Mouse (Mus musculus): ENCODE data around the gene Ebf4. TPM values are rescaled to one million over a fixed set of nuclear protein-coding genes. Genes with fewer than 3 reads are reported as not detected.
"Not testable (repeated sequence)": the region's sequence is repeated elsewhere in the genome, so short reads cannot be mapped to it uniquely, and the experiment has no call there.

Ebf4 gene
- polyA plus RNA-seq, 1 experiment from 2014 or later, result 1.4 TPM

GRCm38 (mm10) chr2:130367386-130367785 is 72.4 kb downstream of the Ebf4 start:
- no peaks in the 10 kb centered on the region for H3K9me3 ChIP-seq (replicated peaks; ENCODE audit: control insufficient read depth, low read length)
- H3K4me2 ChIP-seq (ENCODE audit: low read depth, low read length), result no peak overlapping the region
- no peak for DNase-seq (ENCODE audit: low spot score)
- WGBS, result 66% methylated on average over 4 of the region's 4 CpGs
- H3K4me1 ChIP-seq (ENCODE audit: control insufficient read depth, insufficient read depth, low read length), result no peaks in the 10 kb centered on the region
- H3K36me3 ChIP-seq (replicated peaks; ENCODE audit: control insufficient read depth, insufficient read depth, low read depth, low read length), result no peaks in the 10 kb centered on the region
- no peak for ATAC-seq (replicated peaks; ENCODE audit: insufficient number of reproducible peaks, low FRiP score, low TSS enrichment, low read depth)
- H3K27me3 ChIP-seq (ENCODE audit: control insufficient read depth, insufficient read depth, low read length), result peaks cover 22% of the 10 kb centered on the region
- no peak overlapping the region for H3K9ac ChIP-seq (replicated peaks; ENCODE audit: low read length)
- H3K27ac ChIP-seq (replicated peaks; ENCODE audit: low read depth, low read length), result no peak overlapping the region
- H3K4me3 ChIP-seq (ENCODE audit: low read depth, low read length), result no peak overlapping the region

GRCm38 (mm10) chr2:130373026-130373425 is 78.1 kb downstream of the Ebf4 start:
- H3K27ac ChIP-seq (replicated peaks; ENCODE audit: low read depth, low read length); ATAC-seq (replicated peaks; ENCODE audit: insufficient number of reproducible peaks, low FRiP score, low TSS enrichment, low read depth); H3K27me3 ChIP-seq (ENCODE audit: control insufficient read depth, insufficient read depth, low read length); H3K4me1 ChIP-seq (ENCODE audit: control insufficient read depth, insufficient read depth, low read length); H3K9me3 ChIP-seq (replicated peaks; ENCODE audit: control insufficient read depth, low read length); H3K9ac ChIP-seq (replicated peaks; ENCODE audit: low read length); H3K4me3 ChIP-seq (ENCODE audit: low read depth, low read length); H3K4me2 ChIP-seq (ENCODE audit: low read depth, low read length); DNase-seq (ENCODE audit: low spot score); H3K36me3 ChIP-seq (replicated peaks; ENCODE audit: control insufficient read depth, insufficient read depth, low read depth, low read length): not testable (repeated sequence)
- 57% methylated on average over 1 of the region's 1 CpGs for WGBS

GRCm38 (mm10) chr2:130374951-130375350 is 80.0 kb downstream of the Ebf4 start:
- no peak for ATAC-seq (replicated peaks; ENCODE audit: insufficient number of reproducible peaks, low FRiP score, low TSS enrichment, low read depth)
- 79% methylated on average over 4 of the region's 4 CpGs for WGBS
- Histone ChIP-seq H3K4me3 (ENCODE audit: low read depth, low read length) (no peak overlapping the region), H3K9ac (replicated peaks; ENCODE audit: low read length) (no peak overlapping the region), H3K36me3 (replicated peaks; ENCODE audit: control insufficient read depth, insufficient read depth, low read depth, low read length) (no peaks in the 10 kb centered on the region), H3K27me3 (ENCODE audit: control insufficient read depth, insufficient read depth, low read length) (no peaks in the 10 kb centered on the region), H3K27ac (replicated peaks; ENCODE audit: low read depth, low read length) (no peak overlapping the region), H3K4me1 (ENCODE audit: control insufficient read depth, insufficient read depth, low read length) (no peaks in the 10 kb centered on the region), H3K4me2 (ENCODE audit: low read depth, low read length) (no peak overlapping the region), H3K9me3 (replicated peaks; ENCODE audit: control insufficient read depth, low read length) (no peaks in the 10 kb centered on the region)
- no peak for DNase-seq (ENCODE audit: low spot score)

GRCm38 (mm10) chr2:130383205-130383604 is 88.2 kb downstream of the Ebf4 start:
- no peaks in the 10 kb centered on the region for H3K27me3 ChIP-seq (ENCODE audit: control insufficient read depth, insufficient read depth, low read length)
- WGBS, result 55% methylated on average over 3 of the region's 3 CpGs
- H3K9ac ChIP-seq (replicated peaks; ENCODE audit: low read length), result no peak overlapping the region
- H3K4me1 ChIP-seq (ENCODE audit: control insufficient read depth, insufficient read depth, low read length), result no peaks in the 10 kb centered on the region
- no peak for ATAC-seq (replicated peaks; ENCODE audit: insufficient number of reproducible peaks, low FRiP score, low TSS enrichment, low read depth)
- no peaks in the 10 kb centered on the region for H3K36me3 ChIP-seq (replicated peaks; ENCODE audit: control insufficient read depth, insufficient read depth, low read depth, low read length)
- H3K27ac ChIP-seq (replicated peaks; ENCODE audit: low read depth, low read length), result no peak overlapping the region
- no peak overlapping the region for H3K4me2 ChIP-seq (ENCODE audit: low read depth, low read length)
- H3K4me3 ChIP-seq (ENCODE audit: low read depth, low read length), result no peak overlapping the region
- no peak for DNase-seq (ENCODE audit: low spot score)
- H3K9me3 ChIP-seq (replicated peaks; ENCODE audit: control insufficient read depth, low read length), result no peaks in the 10 kb centered on the region

- ATAC-seq (replicated peaks; ENCODE audit: insufficient number of reproducible peaks, low FRiP score, low TSS enrichment, low read depth), result no peak
Measured at GRCm38 (mm10) chr2:130383895-130384294, 88.9 kb downstream of the Ebf4 start.

GRCm38 (mm10) chr2:130386212-130386611 is 91.2 kb downstream of the Ebf4 start:
- Histone ChIP-seq H3K9ac (replicated peaks; ENCODE audit: low read length) (no peak overlapping the region), H3K27ac (replicated peaks; ENCODE audit: low read depth, low read length) (no peak overlapping the region), H3K27me3 (ENCODE audit: control insufficient read depth, insufficient read depth, low read length) (no peaks in the 10 kb centered on the region), H3K4me2 (ENCODE audit: low read depth, low read length) (no peak overlapping the region), H3K4me1 (ENCODE audit: control insufficient read depth, insufficient read depth, low read length) (no peaks in the 10 kb centered on the region), H3K36me3 (replicated peaks; ENCODE audit: control insufficient read depth, insufficient read depth, low read depth, low read length) (no peaks in the 10 kb centered on the region), H3K9me3 (replicated peaks; ENCODE audit: control insufficient read depth, low read length) (no peaks in the 10 kb centered on the region), H3K4me3 (ENCODE audit: low read depth, low read length) (no peak overlapping the region)
- WGBS, result 75% methylated on average over 1 of the region's 1 CpGs
- DNase-seq (ENCODE audit: low spot score), result no peak
- no peak for ATAC-seq (replicated peaks; ENCODE audit: insufficient number of reproducible peaks, low FRiP score, low TSS enrichment, low read depth)

More at GRCm38 (mm10) chr2:130383895-130384294, 88.9 kb downstream of the Ebf4 start:
- Histone ChIP-seq H3K27me3 (ENCODE audit: control insufficient read depth, insufficient read depth, low read length) (no peaks in the 10 kb centered on the region), H3K9ac (replicated peaks; ENCODE audit: low read length) (no peak overlapping the region), H3K4me2 (ENCODE audit: low read depth, low read length) (no peak overlapping the region), H3K4me1 (ENCODE audit: control insufficient read depth, insufficient read depth, low read length) (no peaks in the 10 kb centered on the region), H3K4me3 (ENCODE audit: low read depth, low read length) (no peak overlapping the region), H3K36me3 (replicated peaks; ENCODE audit: control insufficient read depth, insufficient read depth, low read depth, low read length) (no peaks in the 10 kb centered on the region), H3K9me3 (replicated peaks; ENCODE audit: control insufficient read depth, low read length) (no peaks in the 10 kb centered on the region), H3K27ac (replicated peaks; ENCODE audit: low read depth, low read length) (no peak overlapping the region)
- DNase-seq (ENCODE audit: low spot score), result no peak
- 72% methylated on average over 6 of the region's 6 CpGs for WGBS

- H3K9me3 ChIP-seq (replicated peaks; ENCODE audit: control insufficient read depth, low read length), result no peaks in the 10 kb centered on the region
- no peak overlapping the region for H3K4me3 ChIP-seq (ENCODE audit: low read depth, low read length)
- no peaks in the 10 kb centered on the region for H3K27me3 ChIP-seq (ENCODE audit: control insufficient read depth, insufficient read depth, low read length)
- H3K27ac ChIP-seq (replicated peaks; ENCODE audit: low read depth, low read length), result no peak overlapping the region
- H3K4me1 ChIP-seq (ENCODE audit: control insufficient read depth, insufficient read depth, low read length), result no peaks in the 10 kb centered on the region
- ATAC-seq (replicated peaks; ENCODE audit: insufficient number of reproducible peaks, low FRiP score, low TSS enrichment, low read depth) (no peak), DNase-seq (ENCODE audit: low spot score) (peak; percentile 8)
- no peak overlapping the region for H3K9ac ChIP-seq (replicated peaks; ENCODE audit: low read length)
- no peak overlapping the region for H3K4me2 ChIP-seq (ENCODE audit: low read depth, low read length)
- 79% methylated on average over 2 of the region's 2 CpGs for WGBS
- no peaks in the 10 kb centered on the region for H3K36me3 ChIP-seq (replicated peaks; ENCODE audit: control insufficient read depth, insufficient read depth, low read depth, low read length)
Measured at GRCm38 (mm10) chr2:130388796-130389195, 93.8 kb downstream of the Ebf4 start.

- ATAC-seq (replicated peaks; ENCODE audit: insufficient number of reproducible peaks, low FRiP score, low TSS enrichment, low read depth) (no peak), DNase-seq (ENCODE audit: low spot score) (no peak)
- H3K36me3 ChIP-seq (replicated peaks; ENCODE audit: control insufficient read depth, insufficient read depth, low read depth, low read length), result no peaks in the 10 kb centered on the region
- no peak overlapping the region for H3K4me2 ChIP-seq (ENCODE audit: low read depth, low read length)
- no peaks in the 10 kb centered on the region for H3K9me3 ChIP-seq (replicated peaks; ENCODE audit: control insufficient read depth, low read length)
- no peaks in the 10 kb centered on the region for H3K27me3 ChIP-seq (ENCODE audit: control insufficient read depth, insufficient read depth, low read length)
- no peaks in the 10 kb centered on the region for H3K4me1 ChIP-seq (ENCODE audit: control insufficient read depth, insufficient read depth, low read length)
- H3K4me3 ChIP-seq (ENCODE audit: low read depth, low read length), result no peak overlapping the region
- H3K27ac ChIP-seq (replicated peaks; ENCODE audit: low read depth, low read length), result no peak overlapping the region
- 85% methylated on average over 11 of the region's 11 CpGs for WGBS
- no peak overlapping the region for H3K9ac ChIP-seq (replicated peaks; ENCODE audit: low read length)
Measured at GRCm38 (mm10) chr2:130390993-130391625, 96.1 kb downstream of the Ebf4 start.

All from embryonic facial prominence, embryonic 11.5 days (tissue).